Mouse (Mus musculus): Measurements from ENCODE around the gene Cstf2t.

DNA sequence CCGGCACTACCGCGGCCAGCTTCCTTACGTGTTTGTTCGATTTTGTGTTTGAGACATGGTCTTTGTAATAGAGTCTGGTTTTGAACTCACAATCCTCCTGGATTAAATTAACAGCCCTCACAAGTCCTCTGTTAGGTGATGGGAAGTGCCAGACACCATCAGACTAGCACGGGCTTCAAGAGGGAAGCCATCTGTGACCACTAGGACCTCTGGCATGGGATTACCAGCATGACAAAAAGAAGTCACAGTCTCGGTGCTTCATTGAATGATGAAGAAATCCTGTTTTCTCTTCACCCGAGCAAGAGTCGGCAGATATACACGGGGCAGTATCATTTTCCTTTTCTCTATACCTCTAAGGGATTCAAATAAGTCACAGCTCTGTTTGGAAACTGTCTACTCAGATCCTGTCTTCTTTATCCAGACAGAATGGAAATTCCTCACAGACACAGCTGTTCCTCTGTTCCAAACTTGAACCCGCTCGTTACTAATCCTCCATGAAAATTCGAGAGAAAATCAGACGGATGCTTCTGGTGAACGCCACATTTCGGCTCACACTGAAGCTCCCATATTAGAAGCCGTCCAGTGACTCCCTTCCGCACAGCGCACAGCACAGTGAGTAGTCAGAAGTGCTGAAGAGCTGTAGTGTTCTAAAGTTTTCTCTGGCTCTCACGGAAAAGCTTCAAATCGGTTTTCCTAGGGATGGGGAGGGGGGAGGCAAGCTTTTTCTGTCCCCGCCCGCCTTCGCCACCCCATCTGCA is 8.5 kb upstream of the Cstf2t start:
- TF ChIP-seq CTCF (IDR thresholded peaks at IDR 0.05; ENCODE audit: low read depth, low read length) (no peak), TAL1 (conservative IDR thresholded peaks at IDR 0.05; ENCODE audit: low read depth, low read length) (no peak), GATA2 (IDR thresholded peaks at IDR 0.05; ENCODE audit: borderline replicate concordance, low read depth, low read length) (no peak)

All from G1E (cell line).